Mouse (Mus musculus) left cerebral cortex, postnatal 10 days (tissue): Measurements from ENCODE around the gene Psmb8. TPM values are rescaled to one million over a fixed set of nuclear protein-coding genes. Genes with fewer than 3 reads are reported as not detected.
"Not testable (repeated sequence)": the region's sequence is repeated elsewhere in the genome, so short reads cannot be mapped to it uniquely, and the experiment has no call there.

Experiments
- DNase-seq, 2 experiments: peaks; one replicate each; pipeline ENCODE4 v3.0.0; 2021 to 2022; ENCODE audit warnings: low spot score in 2 of 2, mixed read lengths in 1 of 2; ENCODE audit errors: extremely low spot score in 1 of 2
- intact Hi-C: fragments of 180-260 bp; cut with DNase I; formaldehyde crosslinking; loops from one replicate; pipeline ENCODE4 v1.15.1; 2025
- total RNA-seq, 2 experiments: library from RNA; stranded (reverse); gene quantifications; 2 replicates each; pipeline ENCODE4 v1.2.3; 2021

The Psmb8 gene
- total RNA-seq, 2 experiments from 2014 or later: 1.7 TPM

- intact Hi-C loops: loop anchor here (10.0 kb wide), 1 partner anchor 157 kb away; no protein-coding TSS in a partner anchor
- DNase-seq: not testable (repeated sequence)
These were observed 34.5 kb downstream of the Psmb8 start for GRCm38 (mm10) chr17:34232021-34232420.

- intact Hi-C loops: loop anchor here (5.0 to 10.0 kb wide), 2 partner anchors 63 to 160 kb away; no protein-coding TSS in a partner anchor
- DNase-seq: peak; percentile 43 to 85
These were observed 37.4 kb downstream of the Psmb8 start for GRCm38 (mm10) chr17:34234926-34235325.

- intact Hi-C loops: loop anchor here (5.0 to 10.0 kb wide), 2 partner anchors 64 to 162 kb away; no protein-coding TSS in a partner anchor
- no peak for DNase-seq
These were observed 39.2 kb downstream of the Psmb8 start for GRCm38 (mm10) chr17:34236691-34237090.

- intact Hi-C loops: loop anchor here (5.0 to 10.0 kb wide), 2 partner anchors 65 to 163 kb away; no protein-coding TSS in a partner anchor
- no peak for DNase-seq
These were observed 40.2 kb downstream of the Psmb8 start for GRCm38 (mm10) chr17:34237741-34238140.

- intact Hi-C loops: loop anchor here (5.0 to 10.0 kb wide), 2 partner anchors 66 to 164 kb away; no protein-coding TSS in a partner anchor
- peak; percentile 39 to 42 for DNase-seq
These were observed 41.2 kb downstream of the Psmb8 start, which contains the start of gene H2-Ob for GRCm38 (mm10) chr17:34238706-34239105. H2-Ob (plus strand) TSS chr17:34238903.

GRCm38 (mm10) chr17:34239601-34240041, 42.1 kb downstream of the Psmb8 start:
- intact Hi-C loops: loop anchor here (5.0 to 10.0 kb wide), 2 partner anchors 67 to 165 kb away; no protein-coding TSS in a partner anchor
- DNase-seq: no peak

GRCm38 (mm10) chr17:34240366-34240765, 42.8 kb downstream of the Psmb8 start:
- no peak for DNase-seq
- intact Hi-C loops: no loop called here

GRCm38 (mm10) chr17:34240916-34241315, 43.4 kb downstream of the Psmb8 start:
- DNase-seq: no peak
- intact Hi-C loops: no loop called here

- intact Hi-C loops: loop anchor here (5.0 kb wide), 1 partner anchor 168 kb away; no protein-coding TSS in a partner anchor
- DNase-seq: no peak
These were observed 47.1 kb downstream of the Psmb8 start for GRCm38 (mm10) chr17:34244656-34245055.

- intact Hi-C loops: loop anchor here (5.0 kb wide), 1 partner anchor 165 kb away; no protein-coding TSS in a partner anchor
- no peak for DNase-seq
These were observed 49.5 kb downstream of the Psmb8 start for GRCm38 (mm10) chr17:34247047-34247446.

GRCm38 (mm10) chr17:34248764-34249163, 51.2 kb downstream of the Psmb8 start:
- no peak for DNase-seq
- intact Hi-C loops: loop anchor here (2.0 to 5.0 kb wide), 2 partner anchors 100 to 164 kb away; no protein-coding TSS in a partner anchor

GRCm38 (mm10) chr17:34249361-34249760, 51.8 kb downstream of the Psmb8 start:
- intact Hi-C loops: loop anchor here (2.0 to 5.0 kb wide), 2 partner anchors 99 to 163 kb away; no protein-coding TSS in a partner anchor
- no peak for DNase-seq

- intact Hi-C loops: loop anchor here (2.0 to 5.0 kb wide), 3 partner anchors 63 to 162 kb away; no protein-coding TSS in a partner anchor
- no peak for DNase-seq
These were observed 52.4 kb downstream of the Psmb8 start for GRCm38 (mm10) chr17:34249878-34250277.

Other genes with a start within 250 kb of the Psmb8 start
- 1 to 10 TPM; 5.2 to 9.8 TPM for gene B3galt4, start 246.2 kb upstream of the Psmb8 start, total RNA-seq
- gene Vps52, start 241.9 kb upstream of the Psmb8 start, total RNA-seq: 10 to 100 TPM; 71.3 to 77.5 TPM
- gene Rps18, start 241.7 kb upstream of the Psmb8 start, total RNA-seq: 100 to 1,000 TPM; 440 to 443 TPM
- 10 to 100 TPM; 10.6 to 11.8 TPM for gene H2-K1, start 197.4 kb upstream of the Psmb8 start, total RNA-seq
- 10 to 100 TPM; 23.2 to 24.9 TPM for gene Ring1, start 173.0 kb upstream of the Psmb8 start, total RNA-seq
- 10 to 100 TPM; 29.7 to 32.0 TPM for gene H2-Ke6, start 169.7 kb upstream of the Psmb8 start, total RNA-seq
- 100 to 1,000 TPM in 1 of 2 experiments, 10 to 100 TPM in 1; 90.7 to 101 TPM for gene Slc39a7, start 166.0 kb upstream of the Psmb8 start, total RNA-seq
- 10 to 100 TPM; 74.8 to 78.7 TPM for gene Rxrb, start 165.9 kb upstream of the Psmb8 start, total RNA-seq
- 10 to 100 TPM; 12.2 to 14.3 TPM for gene Col11a2, start 158.3 kb upstream of the Psmb8 start, total RNA-seq
- gene H2-Oa, start 105.4 kb upstream of the Psmb8 start, total RNA-seq: under 1 TPM in 1 of 2 experiments, not detected in 1; 0.55 TPM
- 10 to 100 TPM; 26.6 to 27.7 TPM for gene H2-DMa, start 78.2 kb upstream of the Psmb8 start, total RNA-seq
- 100 to 1,000 TPM; 266 to 271 TPM for gene Brd2, start 75.1 kb upstream of the Psmb8 start, total RNA-seq
- gene H2-DMb2, start 54.4 kb upstream of the Psmb8 start, total RNA-seq: 1 to 10 TPM in 1 of 2 experiments, under 1 TPM in 1; 0.99 to 1.4 TPM
- 1 to 10 TPM; 1.2 to 1.8 TPM for gene H2-DMb1, start 44.6 kb upstream of the Psmb8 start, total RNA-seq
- 1 to 10 TPM; 2.7 to 3.3 TPM for gene Tap1, start 10.2 kb upstream of the Psmb8 start, total RNA-seq
- 1 to 10 TPM in 1 of 2 experiments, under 1 TPM in 1; 0.66 to 2.2 TPM for gene Psmb9, start 10.0 kb upstream of the Psmb8 start, total RNA-seq
- 1 to 10 TPM; 2.6 to 3.0 TPM for gene Tap2, start 5.8 kb downstream of the Psmb8 start, total RNA-seq
- under 1 TPM in 1 of 2 experiments, not detected in 1; 0.39 TPM for gene H2-Ob, start 41.2 kb downstream of the Psmb8 start, total RNA-seq
- gene H2-Ab1, start 60.0 kb downstream of the Psmb8 start, total RNA-seq: 1 to 10 TPM; 1.3 to 1.4 TPM
- under 1 TPM; 0.71 TPM for gene H2-Aa, start 90.1 kb downstream of the Psmb8 start, total RNA-seq
- 1 to 10 TPM; 1.0 to 1.4 TPM for gene H2-Eb1, start 108.1 kb downstream of the Psmb8 start, total RNA-seq
- gene H2-Eb2, start 127.9 kb downstream of the Psmb8 start, total RNA-seq: not detected
- under 1 TPM; 0.43 to 0.87 TPM for gene Btnl2, start 157.1 kb downstream of the Psmb8 start, total RNA-seq
- gene Btnl1, start 179.4 kb downstream of the Psmb8 start, total RNA-seq: not detected
- gene BC051142, start 201.1 kb downstream of the Psmb8 start, total RNA-seq: 1 to 10 TPM; 6.6 to 9.9 TPM